In the genomic region with DNA sequence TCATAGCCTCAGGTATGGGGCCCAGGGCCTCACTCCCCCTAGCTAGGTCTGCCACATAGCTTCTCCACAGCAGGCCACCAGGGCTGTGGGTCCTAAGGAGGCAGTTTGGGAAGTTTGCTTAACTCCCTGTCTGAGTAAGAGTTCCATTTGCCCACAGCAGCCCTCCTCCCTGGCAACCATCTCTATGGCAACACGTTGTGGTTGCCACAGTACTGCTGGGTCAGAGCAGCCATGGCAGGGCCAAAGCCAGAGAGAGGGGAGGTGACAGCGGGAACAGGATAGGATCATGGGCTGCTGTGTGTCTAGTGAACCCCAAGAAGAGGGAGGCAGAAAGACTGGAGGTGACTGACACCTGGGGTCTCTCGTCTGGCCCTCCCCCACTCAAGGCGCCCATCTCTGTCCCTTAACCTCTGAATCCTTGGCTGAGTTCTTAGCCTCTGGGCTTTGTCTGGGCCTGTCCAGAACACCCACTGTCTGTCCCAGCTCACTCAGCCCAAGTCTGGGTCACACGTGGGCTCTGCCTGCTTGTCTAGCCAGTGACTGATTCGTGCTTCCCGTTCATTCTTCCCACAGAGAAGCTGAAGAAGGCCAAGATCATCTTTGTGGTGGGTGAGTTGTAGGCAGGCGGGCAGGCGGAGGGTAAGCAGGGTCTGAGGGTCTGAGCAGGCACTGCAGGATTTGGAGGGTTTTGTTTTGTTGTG, we compare ENCODE assay signal across 7 mouse cellular contexts. TPM values are rescaled to one million over a fixed set of nuclear protein-coding genes. Genes with fewer than 3 reads are reported as not detected.
A peak's percentile ranks its signal among the peaks of the same experiment; 100 is the strongest.
DNase-seq lines count a peak whose midpoint lies in the region; ATAC-seq lines count a peak whose summit lies in the region.

No protein-coding gene starts in this region.

- ATAC-seq in heart, embryonic 12.5 days (ENCODE audit: insufficient number of reproducible peaks, low FRiP score), result no peak
- peak; percentile 63 for ATAC-seq in midbrain, embryonic 16.5 days
- ATAC-seq in CD4-positive, CD25-positive, alpha-beta regulatory T cell, adult 4 months, result no peak

- 46% methylated on average over 9 of the region's 9 CpGs for WGBS in heart, embryonic 12.5 days
- 28% methylated on average over 9 of the region's 9 CpGs for WGBS in midbrain, embryonic 16.5 days

- peak; percentile 44 to 55 for DNase-seq in right cerebral cortex, adult 2 months (ENCODE audit: low spot score in 2 of 2)
- DNase-seq in right cerebral cortex, postnatal 4 days, result no peak
- DNase-seq in cerebellum, postnatal 14 days, result peak; percentile 41 to 63
- DNase-seq in kidney, postnatal 4 days, result peak; percentile 78 to 87

- H3K4me2 ChIP-seq in heart, embryonic 12.5 days, result peak overlapping the region; percentile 69
- peak overlapping the region; percentile 37 for H3K4me2 ChIP-seq in midbrain, embryonic 16.5 days (ENCODE audit: low read length)

- H3K27ac ChIP-seq in heart, embryonic 12.5 days (ENCODE audit: poor library complexity, severe bottlenecking), result peak overlapping the region; percentile 97; the same call in 1 of the 2 replicates
- H3K27ac ChIP-seq in midbrain, embryonic 16.5 days (ENCODE audit: low read length), result peak overlapping the region; percentile 54

- H3K9ac ChIP-seq in heart, embryonic 12.5 days, result peak overlapping the region; percentile 63
- H3K9ac ChIP-seq in midbrain, embryonic 16.5 days (ENCODE audit: low read depth, low read length), result peak overlapping the region; percentile 20; the same call in 1 of the 2 replicates

- no peaks in the 10 kb centered on the region for H3K27me3 ChIP-seq in heart, embryonic 12.5 days (replicated peaks)
- no peaks in the 10 kb centered on the region for H3K27me3 ChIP-seq in midbrain, embryonic 16.5 days (ENCODE audit: control insufficient read depth, insufficient read depth, low read depth, low read length)

- no peak overlapping the region for H3K4me3 ChIP-seq in heart, embryonic 12.5 days
- peak overlapping the region; percentile 4; the same call in 1 of the 2 replicates for H3K4me3 ChIP-seq in midbrain, embryonic 16.5 days (ENCODE audit: low read depth, low read length)

- H3K36me3 ChIP-seq in heart, embryonic 12.5 days, result peaks cover 45% of the 10 kb centered on the region
- H3K36me3 ChIP-seq in midbrain, embryonic 16.5 days (ENCODE audit: control insufficient read depth, insufficient read depth, low read length), result 0 out of 2 replicates have a peak, but pooled peaks cover 2% of the 10 kb centered on the region

- no peaks in the 10 kb centered on the region for H3K9me3 ChIP-seq in heart, embryonic 12.5 days (replicated peaks)
- no peaks in the 10 kb centered on the region for H3K9me3 ChIP-seq in midbrain, embryonic 16.5 days (replicated peaks; ENCODE audit: control insufficient read depth, low read length, poor library complexity, severe bottlenecking)

- peaks cover 76% of the 10 kb centered on the region for H3K4me1 ChIP-seq in heart, embryonic 12.5 days (replicated peaks)
- H3K4me1 ChIP-seq in midbrain, embryonic 16.5 days (ENCODE audit: control insufficient read depth, insufficient read depth, low read length), result peaks cover 47% of the 10 kb centered on the region

RNA-seq across cellular contexts. Expression of gene Ak1, which starts 7.9 kb away (rescaled TPM):
- 285 and 294 TPM in 2 replicates for polyA plus RNA-seq in heart, embryonic 12.5 days (2016; fragmentation: Nextera tagmentation; extraction: Ambion mirVana)
- 107 and 108 TPM in 2 replicates for polyA plus RNA-seq in midbrain, embryonic 16.5 days (2015; fragmentation: Nextera tagmentation; extraction: Ambion mirVana)
- polyA plus RNA-seq in CD4-positive, CD25-positive, alpha-beta regulatory T cell, adult 4 months (2017; shearing (Covaris generic)), result not detected

RNA-seq across cellular contexts. Expression of gene Eng, which starts 17.0 kb away (rescaled TPM):
- polyA plus RNA-seq in heart, embryonic 12.5 days (2016; fragmentation: Nextera tagmentation; extraction: Ambion mirVana), result 159 and 168 TPM in 2 replicates
- polyA plus RNA-seq in midbrain, embryonic 16.5 days (2015; fragmentation: Nextera tagmentation; extraction: Ambion mirVana), result 27.2 and 30.3 TPM in 2 replicates
- not detected for polyA plus RNA-seq in CD4-positive, CD25-positive, alpha-beta regulatory T cell, adult 4 months (2017; shearing (Covaris generic))

RNA-seq across cellular contexts. Expression of gene St6galnac6, which starts 29.9 kb away (rescaled TPM):
- 31.6 and 35.3 TPM in 2 replicates for polyA plus RNA-seq in heart, embryonic 12.5 days (2016; fragmentation: Nextera tagmentation; extraction: Ambion mirVana)
- 26.5 and 36.4 TPM in 2 replicates for polyA plus RNA-seq in midbrain, embryonic 16.5 days (2015; fragmentation: Nextera tagmentation; extraction: Ambion mirVana)
- polyA plus RNA-seq in CD4-positive, CD25-positive, alpha-beta regulatory T cell, adult 4 months (2017; shearing (Covaris generic)), result 1 to 10 TPM; 3.1 to 4.7 TPM

RNA-seq across cellular contexts. Expression of gene St6galnac4, which starts 42.5 kb away (rescaled TPM):
- 45.6 and 47.2 TPM in 2 replicates for polyA plus RNA-seq in heart, embryonic 12.5 days (2016; fragmentation: Nextera tagmentation; extraction: Ambion mirVana)
- polyA plus RNA-seq in midbrain, embryonic 16.5 days (2015; fragmentation: Nextera tagmentation; extraction: Ambion mirVana), result 33.4 and 39.0 TPM in 2 replicates
- polyA plus RNA-seq in CD4-positive, CD25-positive, alpha-beta regulatory T cell, adult 4 months (2017; shearing (Covaris generic)), result 10 to 100 TPM; 25.2 to 38.6 TPM

RNA-seq across cellular contexts. Expression of gene 9430097D07Rik, which starts 53.9 kb away (rescaled TPM):
- 0.18 and 0.24 TPM in 2 replicates for polyA plus RNA-seq in heart, embryonic 12.5 days (2016; fragmentation: Nextera tagmentation; extraction: Ambion mirVana)
- polyA plus RNA-seq in midbrain, embryonic 16.5 days (2015; fragmentation: Nextera tagmentation; extraction: Ambion mirVana), result 0.52 and 1.1 TPM in 2 replicates
- polyA plus RNA-seq in CD4-positive, CD25-positive, alpha-beta regulatory T cell, adult 4 months (2017; shearing (Covaris generic)), result not detected

Comparison
In these comparisons a context has a peak if more than half of its experiments do, and no peak if none do; other contexts are left out.
1. RNA of gene Ak1, which starts 7.9 kb away (polyA plus RNA-seq): 285 to 294 TPM in heart, embryonic 12.5 days and 107 to 108 TPM in midbrain, embryonic 16.5 days; not detected in CD4-positive, CD25-positive, alpha-beta regulatory T cell, adult 4 months; every median in the first group is over 10 times any median in the second.
2. RNA of gene Eng, which starts 17.0 kb away (polyA plus RNA-seq): 159 to 168 TPM in heart, embryonic 12.5 days and 27.2 to 30.3 TPM in midbrain, embryonic 16.5 days; not detected in CD4-positive, CD25-positive, alpha-beta regulatory T cell, adult 4 months; every median in the first group is over 10 times any median in the second.